ENCODE assay signal across 7 mouse cellular contexts in genomic region chr6:115871318-115871717, GRCm38 (mm10). TPM values are rescaled to one million over a fixed set of nuclear protein-coding genes. Genes with fewer than 3 reads are reported as not detected.
DNase-seq lines count a peak whose midpoint lies in the region; ATAC-seq and TF ChIP-seq lines count a peak whose summit lies in the region.
"Not testable (repeated sequence)": the region's sequence is repeated elsewhere in the genome, so short reads cannot be mapped to it uniquely, and the experiment has no call there.
"Had no signal": no experiment of that assay in that cellular context is flagged by ENCODE, and none has a peak within 500 bp of the region (broad histone marks: within the 10 kb centered on the region; RNA-seq: fewer than 3 reads in every experiment).

No protein-coding gene starts in this region.

- TF ChIP-seq EP300 in heart, postnatal 0 days (IDR thresholded peaks at IDR 0.05; ENCODE audit: low read depth), result not testable (repeated sequence)

- H3K36me3 ChIP-seq in heart, embryonic 14.5 days (ENCODE audit: control insufficient read depth, insufficient read depth, low read length); heart, embryonic 15.5 days; heart, embryonic 16.5 days (ENCODE audit: control insufficient read depth, insufficient read depth); heart, postnatal 0 days (replicated peaks; ENCODE audit: control insufficient read depth, insufficient read depth, low read length): not testable (repeated sequence)

- not testable (repeated sequence) for DNase-seq in heart, postnatal 0 days (ENCODE audit: low spot score)

- H3K9me3 ChIP-seq in heart, embryonic 14.5 days (ENCODE audit: control insufficient read depth, low read length); heart, embryonic 15.5 days (replicated peaks); heart, embryonic 16.5 days (replicated peaks; ENCODE audit: control insufficient read depth, low read length); heart, postnatal 0 days (replicated peaks; ENCODE audit: control insufficient read depth, low read length): not testable (repeated sequence)

- not testable (repeated sequence) for H3K4me1 ChIP-seq in heart, embryonic 14.5 days (ENCODE audit: control insufficient read depth in 2 of 2, insufficient read depth in 2 of 2, low read length in 2 of 2); heart, embryonic 15.5 days (replicated peaks); heart, embryonic 16.5 days (ENCODE audit: control insufficient read depth, insufficient read depth, low read length); heart, postnatal 0 days (ENCODE audit: control insufficient read depth, insufficient read depth)

- peak; percentile 38; the same call in 1 of the 2 replicates for ATAC-seq in heart, embryonic 14.5 days (ENCODE audit: insufficient number of reproducible peaks, insufficient read depth, low FRiP score, low read depth)
- peak; percentile 71 for ATAC-seq in heart, embryonic 15.5 days (replicated peaks; ENCODE audit: insufficient number of reproducible peaks, insufficient read depth, low FRiP score, low read depth)
- peak; percentile 77 for ATAC-seq in heart, embryonic 16.5 days (replicated peaks; ENCODE audit: extremely low read depth, insufficient read depth, low FRiP score)
- peak; percentile 79 for ATAC-seq in heart, postnatal 0 days (ENCODE audit: insufficient read depth, low read depth)

- TF ChIP-seq CTCF in heart, postnatal 0 days (IDR thresholded peaks at IDR 0.05; ENCODE audit: low read depth), result not testable (repeated sequence)

- WGBS in heart, embryonic 14.5 days, result no CpG with 5 or more reads among the region's 3 CpGs
- WGBS in heart, embryonic 15.5 days, result no CpG with 5 or more reads among the region's 3 CpGs
- WGBS in heart, embryonic 16.5 days, result no CpG with 5 or more reads among the region's 3 CpGs
- WGBS in heart, postnatal 0 days, result no CpG with 5 or more reads among the region's 3 CpGs

- H3K4me3 ChIP-seq in heart, embryonic 14.5 days (ENCODE audit: control insufficient read depth in 1 of 2, insufficient read depth in 1 of 2, low read depth in 1 of 2, low read length in 2 of 2); heart, embryonic 15.5 days; heart, embryonic 16.5 days (ENCODE audit: low read length); heart, postnatal 0 days (ENCODE audit: low read depth, low read length): not testable (repeated sequence)

- not testable (repeated sequence) for H3K27me3 ChIP-seq in heart, embryonic 14.5 days (ENCODE audit: control insufficient read depth, insufficient read depth, low read length); heart, embryonic 15.5 days; heart, embryonic 16.5 days (ENCODE audit: control insufficient read depth, insufficient read depth, low read length); heart, postnatal 0 days (ENCODE audit: control insufficient read depth, insufficient read depth, low read length)

- not testable (repeated sequence) for H3K4me2 ChIP-seq in heart, embryonic 14.5 days (ENCODE audit: low read length); heart, embryonic 15.5 days; heart, embryonic 16.5 days (ENCODE audit: low read depth, low read length); heart, postnatal 0 days (ENCODE audit: low read depth, low read length)

- H3K9ac ChIP-seq in heart, embryonic 14.5 days (ENCODE audit: low read length); heart, embryonic 15.5 days; heart, embryonic 16.5 days (ENCODE audit: low read length); heart, postnatal 0 days (replicated peaks; ENCODE audit: low read depth, low read length): not testable (repeated sequence)

- H3K27ac ChIP-seq in heart, embryonic 14.5 days (replicated peaks in 1 of 2; ENCODE audit: control insufficient read depth in 1 of 2, insufficient read depth in 1 of 2, low read depth in 2 of 2, low read length in 2 of 2); heart, embryonic 15.5 days; heart, embryonic 16.5 days (ENCODE audit: low read length); heart, postnatal 0 days (ENCODE audit: low read depth): not testable (repeated sequence)

RNA-seq across cellular contexts. Expression of gene Ift122, which starts 18.0 kb away (rescaled TPM):
- polyA plus RNA-seq in heart, embryonic 14.5 days (2014; fragmentation: Nextera tagmentation; extraction: Ambion mirVana), result 22.6 and 23.6 TPM in 2 replicates
- polyA plus RNA-seq in heart, embryonic 15.5 days (2015; fragmentation: Nextera tagmentation; extraction: Ambion mirVana), result 18.4 and 24.2 TPM in 2 replicates
- 21.4 and 23.0 TPM in 2 replicates for polyA plus RNA-seq in heart, embryonic 16.5 days (2015; fragmentation: Nextera tagmentation; extraction: Ambion mirVana)
- total RNA-seq in heart, postnatal 0 days (2014; rRNA removed; ENCODE audit: low replicate concordance), result 17.8 and 25.8 TPM in 2 replicates
- polyA plus RNA-seq in heart, postnatal 0 days (2015; fragmentation: Nextera tagmentation; extraction: Ambion mirVana), result 13.3 and 13.5 TPM in 2 replicates

RNA-seq across cellular contexts. Expression of gene Mbd4, which starts 18.1 kb away (rescaled TPM):
- 7.6 and 9.6 TPM in 2 replicates for polyA plus RNA-seq in heart, embryonic 14.5 days (2014; fragmentation: Nextera tagmentation; extraction: Ambion mirVana)
- polyA plus RNA-seq in heart, embryonic 15.5 days (2015; fragmentation: Nextera tagmentation; extraction: Ambion mirVana), result 9.2 and 11.3 TPM in 2 replicates
- polyA plus RNA-seq in heart, embryonic 16.5 days (2015; fragmentation: Nextera tagmentation; extraction: Ambion mirVana), result 10.2 and 12.5 TPM in 2 replicates
- 1.2 and 1.5 TPM in 2 replicates for total RNA-seq in heart, postnatal 0 days (2014; rRNA removed; ENCODE audit: low replicate concordance)
- 3.4 and 4.8 TPM in 2 replicates for polyA plus RNA-seq in heart, postnatal 0 days (2015; fragmentation: Nextera tagmentation; extraction: Ambion mirVana)

RNA-seq across cellular contexts. Expression of gene Efcab12, which starts 33.1 kb away (rescaled TPM):
- 0.42 and 0.47 TPM in 2 replicates for polyA plus RNA-seq in heart, embryonic 14.5 days (2014; fragmentation: Nextera tagmentation; extraction: Ambion mirVana)
- polyA plus RNA-seq in heart, embryonic 15.5 days (2015; fragmentation: Nextera tagmentation; extraction: Ambion mirVana), result 0.29 and 0.53 TPM in 2 replicates
- polyA plus RNA-seq in heart, embryonic 16.5 days (2015; fragmentation: Nextera tagmentation; extraction: Ambion mirVana), result 0.51 and 0.59 TPM in 2 replicates
- total RNA-seq in heart, postnatal 0 days (2014; rRNA removed; ENCODE audit: low replicate concordance), result 1.5 TPM in 1 of 2 replicates, not detected in the other
- polyA plus RNA-seq in heart, postnatal 0 days (2015; fragmentation: Nextera tagmentation; extraction: Ambion mirVana), result 0.29 and 0.30 TPM in 2 replicates
- total RNA-seq: MEL had no signal
- polyA plus RNA-seq: C2C12, G1E had no signal
